Mouse (Mus musculus): ENCODE measurements around the gene Svopl.

DNA sequence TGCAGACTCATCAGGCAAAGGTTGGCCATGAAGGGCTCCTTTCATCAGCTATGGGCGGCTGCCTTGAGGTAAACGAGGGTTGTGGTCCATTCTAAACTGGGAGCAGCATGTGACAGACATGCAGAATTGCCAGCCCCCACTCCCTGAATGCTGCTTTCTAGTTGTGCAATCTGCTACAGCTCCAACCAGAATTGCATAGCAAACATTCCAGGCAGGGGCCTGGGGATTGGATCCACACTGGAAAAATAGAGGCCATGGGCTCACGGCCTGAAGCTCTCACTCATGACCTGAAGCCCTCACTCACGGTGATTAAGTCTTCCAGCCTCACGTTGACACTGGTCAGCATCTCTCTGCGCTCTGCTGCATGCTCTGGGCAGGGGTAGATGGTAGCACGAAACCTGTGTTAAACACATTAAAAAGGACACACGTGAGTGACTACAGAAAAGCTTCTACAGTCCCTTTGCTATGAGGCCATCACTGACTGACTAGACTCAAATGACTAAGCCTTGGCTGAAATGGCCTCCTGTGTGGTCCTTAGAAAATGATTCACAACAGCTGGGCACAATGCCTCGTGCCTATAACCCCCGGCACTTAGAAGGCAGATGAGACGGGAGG, 35.0 kb upstream of the Svopl start:
- TF ChIP-seq CTCF (IDR thresholded peaks at IDR 0.05; ENCODE audit: control insufficient read depth, insufficient read depth, insufficient replicate concordance, low read depth, low read length) (no peak), POLR2A (IDR thresholded peaks at IDR 0.05; ENCODE audit: control insufficient read depth, low read depth, low read length) (no peak)

Data from testis, adult 2 months (tissue).